9 mouse cellular contexts compared by ENCODE assay signal in genomic region chr3:9340788-9341187, GRCm38 (mm10).
DNase-seq lines count a peak whose midpoint lies in the region; ATAC-seq and TF ChIP-seq lines count a peak whose summit lies in the region.
"Had no signal": no experiment of that assay in that cellular context is flagged by ENCODE, and none has a peak within 500 bp of the region (broad histone marks: within the 10 kb centered on the region; RNA-seq: fewer than 3 reads in every experiment).

No protein-coding gene starts in this region.

- intact Hi-C loops in gastrocnemius, adult 2 months (cut with DNase I) = loop anchor here (10.0 kb wide), 1 partner anchor 266 kb away; no protein-coding TSS in a partner anchor

- peak overlapping the region; percentile 74 for H3K4me2 ChIP-seq in heart, postnatal 0 days (ENCODE audit: low read depth, low read length)

- H3K9ac ChIP-seq in heart, postnatal 0 days (replicated peaks; ENCODE audit: low read depth, low read length) = no peak overlapping the region

- no peaks in the 10 kb centered on the region for H3K9me3 ChIP-seq in heart, postnatal 0 days (replicated peaks; ENCODE audit: control insufficient read depth, low read length)
- H3K9me3 ChIP-seq: G1E had no signal

- TF ChIP-seq EP300 in heart, postnatal 0 days (IDR thresholded peaks at IDR 0.05; ENCODE audit: low read depth) = no peak

- H3K36me3 ChIP-seq in heart, postnatal 0 days (replicated peaks; ENCODE audit: control insufficient read depth, insufficient read depth, low read length) = no peaks in the 10 kb centered on the region
- H3K36me3 ChIP-seq: G1E had no signal

- no peak overlapping the region for H3K27ac ChIP-seq in gastrocnemius, adult 2 months
- no peak overlapping the region for H3K27ac ChIP-seq in heart, postnatal 0 days (ENCODE audit: low read depth)

- H3K4me1 ChIP-seq in heart, postnatal 0 days (ENCODE audit: control insufficient read depth, insufficient read depth) = peaks cover 5% of the 10 kb centered on the region; the same call in 1 of the 2 replicates

- no peaks in the 10 kb centered on the region for H3K27me3 ChIP-seq in heart, postnatal 0 days (ENCODE audit: control insufficient read depth, insufficient read depth, low read length)

- whole genome bisulfite sequencing in heart, postnatal 0 days = 3% methylated on average over 15 of the region's 15 CpGs

- peak overlapping the region; percentile 57 for H3K4me3 ChIP-seq in gastrocnemius, adult 2 months
- peak overlapping the region; percentile 45 for H3K4me3 ChIP-seq in heart, postnatal 0 days (ENCODE audit: low read depth, low read length)

- TF ChIP-seq CTCF in gastrocnemius, adult 2 months (IDR thresholded peaks at IDR 0.05) = no peak
- TF ChIP-seq CTCF in heart, postnatal 0 days (IDR thresholded peaks at IDR 0.05; ENCODE audit: low read depth) = no peak

- peak; percentile 44 for DNase-seq in gastrocnemius, adult 2 months
- DNase-seq in gastrocnemius, adult 8-10 months (ENCODE audit: low spot score in 2 of 2) = no peak
- DNase-seq in embryo, embryonic 10 days (ENCODE audit: low spot score) = peak; percentile 78
- no peak for DNase-seq in heart, postnatal 0 days (ENCODE audit: low spot score)
- peak; percentile 74 for DNase-seq in kidney, postnatal 14 days
- peak; percentile 74 for DNase-seq in lung, postnatal 36 days
- DNase-seq in testis, postnatal 10 days (ENCODE audit: low spot score) = peak; percentile 70
- DNase-seq in layer of hippocampus, adult 9-11 months = no peak

- peak; percentile 62 for ATAC-seq in heart, postnatal 0 days (ENCODE audit: insufficient read depth, low read depth)

Comparison
In these comparisons a context has a peak if more than half of its experiments do, and no peak if none do; other contexts are left out.
1. DNase-seq: peak in gastrocnemius, adult 2 months (single experiment), embryo, embryonic 10 days (single experiment), kidney, postnatal 14 days (single experiment), lung, postnatal 36 days (single experiment) and testis, postnatal 10 days (single experiment); none in gastrocnemius, adult 8-10 months (0 of 2), heart, postnatal 0 days (single experiment) and layer of hippocampus, adult 9-11 months (single experiment).